Comparison of ENCODE assay signal across 7 mouse cellular contexts in genomic region chr5:137287953-137288743, GRCm38 (mm10). TPM values are rescaled to one million over a fixed set of nuclear protein-coding genes. Genes with fewer than 3 reads are reported as not detected.
DNase-seq lines count a peak whose midpoint lies in the region; ATAC-seq and TF ChIP-seq lines count a peak whose summit lies in the region.

No protein-coding gene starts in this region.

- peak overlapping the region; percentile 52 for H3K9ac ChIP-seq in forebrain, embryonic 16.5 days (replicated peaks; ENCODE audit: low read depth, low read length)
- peak overlapping the region; percentile 65 for H3K9ac ChIP-seq in midbrain, embryonic 14.5 days (replicated peaks; ENCODE audit: low read length)
- H3K9ac ChIP-seq in stomach, postnatal 0 days (ENCODE audit: low read length): peak overlapping the region; percentile 52

- H3K4me1 ChIP-seq in cerebellum, adult 2 months (ENCODE audit: control insufficient read depth, insufficient read depth, low read length): peaks cover 13% of the 10 kb centered on the region; the same call in 1 of the 2 replicates
- peaks cover 32% of the 10 kb centered on the region for H3K4me1 ChIP-seq in forebrain, embryonic 16.5 days (replicated peaks; ENCODE audit: control insufficient read depth, insufficient read depth, low read length)
- peaks cover 18% of the 10 kb centered on the region; the same call in 1 of the 2 replicates for H3K4me1 ChIP-seq in midbrain, embryonic 14.5 days (ENCODE audit: control insufficient read depth, insufficient read depth, low read length)
- peaks cover 11% of the 10 kb centered on the region for H3K4me1 ChIP-seq in stomach, postnatal 0 days (replicated peaks; ENCODE audit: control insufficient read depth, insufficient read depth)

- ATAC-seq in forebrain, embryonic 16.5 days: peak; percentile 18; the same call in 1 of the 2 replicates
- peak; percentile 18; the same call in 1 of the 2 replicates for ATAC-seq in midbrain, embryonic 14.5 days (ENCODE audit: low FRiP score, low TSS enrichment)
- ATAC-seq in stomach, postnatal 0 days (ENCODE audit: low FRiP score, low TSS enrichment): no peak

- TF ChIP-seq CTCF in cerebellum, adult 2 months (IDR thresholded peaks at IDR 0.05; ENCODE audit: borderline replicate concordance, insufficient read depth, low read depth, low read length): no peak
- no peak for TF ChIP-seq CTCF in stomach, postnatal 0 days (IDR thresholded peaks at IDR 0.05; ENCODE audit: low read depth)

- TF ChIP-seq EP300 in stomach, postnatal 0 days (optimal IDR thresholded peaks at IDR 0.05): no peak

- WGBS in cerebellum, adult 2 months: 1% methylated on average over 45 of the region's 65 CpGs
- under 1% methylated on average over 52 of the region's 65 CpGs for WGBS in forebrain, embryonic 16.5 days
- under 1% methylated on average over 57 of the region's 65 CpGs for WGBS in midbrain, embryonic 14.5 days
- under 1% methylated on average over 61 of the region's 65 CpGs for WGBS in stomach, postnatal 0 days

- no peaks in the 10 kb centered on the region for H3K36me3 ChIP-seq in forebrain, embryonic 16.5 days (ENCODE audit: control insufficient read depth, insufficient read depth)
- H3K36me3 ChIP-seq in midbrain, embryonic 14.5 days (ENCODE audit: control insufficient read depth, insufficient read depth, low read length): no peaks in the 10 kb centered on the region
- no peaks in the 10 kb centered on the region for H3K36me3 ChIP-seq in stomach, postnatal 0 days (ENCODE audit: control insufficient read depth, insufficient read depth, low read length)

- no peak; the same call in none of the 2 replicates for TF ChIP-seq POLR2A in cerebellum, adult 2 months (IDR thresholded peaks at IDR 0.05; ENCODE audit: borderline replicate concordance, insufficient read depth, low read length)

- H3K27ac ChIP-seq in cerebellum, adult 2 months (ENCODE audit: insufficient read depth, low read length): peak overlapping the region; percentile 88
- H3K27ac ChIP-seq in forebrain, embryonic 16.5 days (ENCODE audit: low read length): no peak overlapping the region
- H3K27ac ChIP-seq in midbrain, embryonic 14.5 days (replicated peaks; ENCODE audit: low read depth, low read length): peak overlapping the region; percentile 53
- no peak overlapping the region for H3K27ac ChIP-seq in stomach, postnatal 0 days (replicated peaks)

- no peaks in the 10 kb centered on the region for H3K9me3 ChIP-seq in forebrain, embryonic 16.5 days (ENCODE audit: control insufficient read depth, low read length)
- H3K9me3 ChIP-seq in midbrain, embryonic 14.5 days (ENCODE audit: control insufficient read depth, low read length): no peaks in the 10 kb centered on the region
- H3K9me3 ChIP-seq in stomach, postnatal 0 days (ENCODE audit: control insufficient read depth, low read length): no peaks in the 10 kb centered on the region

- peak overlapping the region; percentile 78 for H3K4me3 ChIP-seq in cerebellum, adult 2 months (replicated peaks; ENCODE audit: insufficient read depth, low read depth, low read length)
- H3K4me3 ChIP-seq in forebrain, embryonic 16.5 days (replicated peaks; ENCODE audit: low read length): peak overlapping the region; percentile 55
- peak overlapping the region; percentile 50 for H3K4me3 ChIP-seq in midbrain, embryonic 14.5 days (replicated peaks; ENCODE audit: low read depth, low read length)
- peak overlapping the region; percentile 33 for H3K4me3 ChIP-seq in stomach, postnatal 0 days (ENCODE audit: low read depth, low read length)

- intact Hi-C loops in left cerebral cortex, postnatal 4 days (cut with DNase I): loop anchor here (5.0 kb wide), 1 partner anchor 256 kb away; no protein-coding TSS in a partner anchor

- no peaks in the 10 kb centered on the region for H3K27me3 ChIP-seq in cerebellum, adult 2 months (ENCODE audit: control insufficient read depth, insufficient read depth, low read length)
- peaks cover 21% of the 10 kb centered on the region for H3K27me3 ChIP-seq in forebrain, embryonic 16.5 days (replicated peaks; ENCODE audit: control insufficient read depth, insufficient read depth, low read length)
- peaks cover 23% of the 10 kb centered on the region for H3K27me3 ChIP-seq in midbrain, embryonic 14.5 days (ENCODE audit: control insufficient read depth, insufficient read depth, low read length)
- H3K27me3 ChIP-seq in stomach, postnatal 0 days (ENCODE audit: control insufficient read depth, insufficient read depth, low read length): no peaks in the 10 kb centered on the region; the same call in 1 of the 2 replicates

- H3K4me2 ChIP-seq in forebrain, embryonic 16.5 days (ENCODE audit: low read length): peak overlapping the region; percentile 96
- H3K4me2 ChIP-seq in midbrain, embryonic 14.5 days (ENCODE audit: low read length): peak overlapping the region; percentile 98
- peak overlapping the region; percentile 64 for H3K4me2 ChIP-seq in stomach, postnatal 0 days (replicated peaks; ENCODE audit: low read depth)

- peak; percentile 57 for DNase-seq in left cerebral cortex, adult 11 months (ENCODE audit: low spot score)
- DNase-seq in left cerebral cortex, postnatal 4 days: no peak
- DNase-seq in cerebellum, adult 2 months: peak; percentile 75 to 81
- peak; percentile 68 for DNase-seq in layer of hippocampus, adult 9-11 months
- peak; percentile 62 for DNase-seq in midbrain, embryonic 14.5 days
- no peak for DNase-seq in stomach, postnatal 0 days (ENCODE audit: low spot score)

RNA-seq across cellular contexts. Expression of gene Ache, which starts 0.8 kb away (rescaled TPM):
- total RNA-seq in left cerebral cortex, postnatal 4 days (2021): 10 to 100 TPM; 60.3 to 67.8 TPM
- 155 and 165 TPM in 2 replicates for polyA plus RNA-seq in cerebellum, adult 2 months (2012; rRNA removed)
- 10.2 and 17.2 TPM in 2 replicates for polyA plus RNA-seq in forebrain, embryonic 16.5 days (2015; fragmentation: Nextera tagmentation; extraction: Ambion mirVana)
- polyA plus RNA-seq in midbrain, embryonic 14.5 days (2014; fragmentation: Nextera tagmentation; extraction: Ambion mirVana): 22.2 and 35.7 TPM in 2 replicates
- polyA plus RNA-seq in stomach, postnatal 0 days (2015; fragmentation: Nextera tagmentation; extraction: Ambion mirVana): 10.0 and 12.2 TPM in 2 replicates

RNA-seq across cellular contexts. Expression of gene Ufsp1, which starts 6.3 kb away (rescaled TPM):
- total RNA-seq in left cerebral cortex, postnatal 4 days (2021): 10 to 100 TPM; 17.3 to 21.8 TPM
- 27.9 and 28.2 TPM in 2 replicates for polyA plus RNA-seq in cerebellum, adult 2 months (2012; rRNA removed)
- polyA plus RNA-seq in forebrain, embryonic 16.5 days (2015; fragmentation: Nextera tagmentation; extraction: Ambion mirVana): 6.1 and 8.9 TPM in 2 replicates
- 13.7 and 18.3 TPM in 2 replicates for polyA plus RNA-seq in midbrain, embryonic 14.5 days (2014; fragmentation: Nextera tagmentation; extraction: Ambion mirVana)
- polyA plus RNA-seq in stomach, postnatal 0 days (2015; fragmentation: Nextera tagmentation; extraction: Ambion mirVana): 11.0 and 11.4 TPM in 2 replicates

RNA-seq across cellular contexts. Expression of gene Srrt, which starts 19.3 kb away (rescaled TPM):
- total RNA-seq in left cerebral cortex, postnatal 4 days (2021): 100 to 1,000 TPM; 214 to 236 TPM
- polyA plus RNA-seq in cerebellum, adult 2 months (2012; rRNA removed): 208 and 224 TPM in 2 replicates
- 119 and 125 TPM in 2 replicates for polyA plus RNA-seq in forebrain, embryonic 16.5 days (2015; fragmentation: Nextera tagmentation; extraction: Ambion mirVana)
- 82.0 and 95.9 TPM in 2 replicates for polyA plus RNA-seq in midbrain, embryonic 14.5 days (2014; fragmentation: Nextera tagmentation; extraction: Ambion mirVana)
- polyA plus RNA-seq in stomach, postnatal 0 days (2015; fragmentation: Nextera tagmentation; extraction: Ambion mirVana): 29.3 and 31.6 TPM in 2 replicates

RNA-seq across cellular contexts. Expression of gene Trip6, which starts 26.1 kb away (rescaled TPM):
- total RNA-seq in left cerebral cortex, postnatal 4 days (2021): 1 to 10 TPM; 7.1 to 8.0 TPM
- 10.3 and 11.0 TPM in 2 replicates for polyA plus RNA-seq in cerebellum, adult 2 months (2012; rRNA removed)
- 17.0 and 17.9 TPM in 2 replicates for polyA plus RNA-seq in forebrain, embryonic 16.5 days (2015; fragmentation: Nextera tagmentation; extraction: Ambion mirVana)
- polyA plus RNA-seq in midbrain, embryonic 14.5 days (2014; fragmentation: Nextera tagmentation; extraction: Ambion mirVana): 12.0 and 12.9 TPM in 2 replicates
- 46.4 and 47.9 TPM in 2 replicates for polyA plus RNA-seq in stomach, postnatal 0 days (2015; fragmentation: Nextera tagmentation; extraction: Ambion mirVana)

RNA-seq across cellular contexts. Expression of gene Slc12a9, which starts 45.2 kb away (rescaled TPM):
- total RNA-seq in left cerebral cortex, postnatal 4 days (2021): 10 to 100 TPM; 28.8 to 31.5 TPM
- polyA plus RNA-seq in cerebellum, adult 2 months (2012; rRNA removed): 31.0 and 31.6 TPM in 2 replicates
- polyA plus RNA-seq in forebrain, embryonic 16.5 days (2015; fragmentation: Nextera tagmentation; extraction: Ambion mirVana): 17.7 and 26.0 TPM in 2 replicates
- polyA plus RNA-seq in midbrain, embryonic 14.5 days (2014; fragmentation: Nextera tagmentation; extraction: Ambion mirVana): 17.1 and 18.6 TPM in 2 replicates
- polyA plus RNA-seq in stomach, postnatal 0 days (2015; fragmentation: Nextera tagmentation; extraction: Ambion mirVana): 6.5 and 7.2 TPM in 2 replicates

Comparison
In these comparisons a context has a peak if more than half of its experiments do, and no peak if none do; other contexts are left out.
1. DNase-seq: peak in left cerebral cortex, adult 11 months (single experiment), cerebellum, adult 2 months (2 of 2), layer of hippocampus, adult 9-11 months (single experiment) and midbrain, embryonic 14.5 days (single experiment); none in left cerebral cortex, postnatal 4 days (single experiment) and stomach, postnatal 0 days (single experiment).
2. H3K27ac ChIP-seq: peak in cerebellum, adult 2 months (single experiment) and midbrain, embryonic 14.5 days (single experiment); none in forebrain, embryonic 16.5 days (single experiment) and stomach, postnatal 0 days (single experiment).
3. Peak in every context shown above with its lines, with median percentiles within 50 percentile points of each other: H3K4me3 ChIP-seq, H3K4me2 ChIP-seq and H3K9ac ChIP-seq.